30 mouse cellular contexts compared by ENCODE assay signal in the genomic region with DNA sequence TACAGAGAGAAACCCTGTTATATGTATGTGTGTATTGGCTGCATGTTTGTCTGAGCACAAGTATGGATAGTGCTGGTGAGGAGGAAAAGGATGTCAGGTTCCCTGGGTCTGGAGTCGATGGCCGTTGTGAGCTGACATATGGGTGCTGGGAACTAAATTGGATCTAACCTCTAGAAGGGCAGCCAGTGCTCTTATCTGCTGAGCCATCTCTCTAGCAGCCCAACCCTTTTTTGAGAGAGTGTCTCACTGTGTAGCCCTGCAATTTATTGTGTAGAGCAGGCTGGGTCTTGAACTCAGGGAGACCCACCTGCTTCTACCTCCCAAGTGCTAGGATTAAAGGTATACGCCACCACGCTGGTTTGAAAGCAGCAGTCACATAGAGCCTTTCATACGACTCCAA. TPM values are rescaled to one million over a fixed set of nuclear protein-coding genes. Genes with fewer than 3 reads are reported as not detected.
DNase-seq lines count a peak whose midpoint lies in the region; ATAC-seq and TF ChIP-seq lines count a peak whose summit lies in the region.
"Had no signal": no experiment of that assay in that cellular context is flagged by ENCODE, and none has a peak within 500 bp of the region (broad histone marks: within the 10 kb centered on the region; RNA-seq: fewer than 3 reads in every experiment).

No protein-coding gene starts in this region.

- no peak for TF ChIP-seq EP300 in liver, postnatal 0 days (IDR thresholded peaks at IDR 0.05; ENCODE audit: low read depth)

- no peak for TF ChIP-seq CTCF in kidney, adult 2 months (conservative IDR thresholded peaks at IDR 0.05; ENCODE audit: insufficient read depth, insufficient read length, low read depth, low read length)
- no peak for TF ChIP-seq CTCF in liver, postnatal 0 days (IDR thresholded peaks at IDR 0.05; ENCODE audit: low read depth)

- DNase-seq in kidney, adult 2 months = no peak
- DNase-seq in kidney, adult 11 months = no peak
- DNase-seq in lung, postnatal 10 days = no peak
- DNase-seq in liver, postnatal 0 days = no peak
- DNase-seq in layer of hippocampus, adult 8-10 months (ENCODE audit: low spot score in 2 of 2) = no peak
- no peak for DNase-seq in spleen, adult 18-20 months
- DNase-seq: adrenal gland, postnatal 36 days; cerebellum, adult 11 months; cerebellum, adult 9-11 months; gastrocnemius, postnatal 25 days; kidney, postnatal 10 days; layer of hippocampus, postnatal 36 days; retina, postnatal 1 day; right cerebral cortex, postnatal 25 days; thymus, adult 2 months had no signal

- no peaks in the 10 kb centered on the region for H3K36me3 ChIP-seq in kidney, adult 2 months (ENCODE audit: control insufficient read depth, insufficient read depth, low read length)
- no peaks in the 10 kb centered on the region for H3K36me3 ChIP-seq in lung, embryonic 15.5 days
- H3K36me3 ChIP-seq in liver, postnatal 0 days (replicated peaks; ENCODE audit: insufficient read depth, low read length) = peaks cover 3% of the 10 kb centered on the region

- H3K4me3 ChIP-seq in kidney, adult 2 months (ENCODE audit: insufficient read depth, low read depth, low read length) = no peak overlapping the region
- no peak overlapping the region for H3K4me3 ChIP-seq in lung, embryonic 15.5 days
- no peak overlapping the region for H3K4me3 ChIP-seq in liver, postnatal 0 days (ENCODE audit: low read depth, low read length)
- H3K4me3 ChIP-seq: heart, adult 2 months; hindbrain, embryonic 13.5 days; layer of hippocampus, adult 2 months; limb, embryonic 12.5 days; midbrain, embryonic 10.5 days; myocyte; neural tube, embryonic 13.5 days; stomach, embryonic 15.5 days had no signal

- no peak for ATAC-seq in lung, embryonic 15.5 days (ENCODE audit: borderline replicate concordance, extremely low read depth, low FRiP score, low TSS enrichment)
- ATAC-seq in liver, postnatal 0 days = no peak
- ATAC-seq: CD4-positive, CD25-positive, alpha-beta regulatory T cell, adult 4 months; forebrain, embryonic 16.5 days; midbrain, embryonic 16.5 days had no signal

- TF ChIP-seq POLR2A in kidney, adult 2 months (IDR thresholded peaks at IDR 0.05; ENCODE audit: low read depth, low read length) = no peak

- H3K27me3 ChIP-seq in kidney, adult 2 months (replicated peaks; ENCODE audit: control insufficient read depth, insufficient read depth, low read length) = no peaks in the 10 kb centered on the region
- no peaks in the 10 kb centered on the region for H3K27me3 ChIP-seq in lung, embryonic 15.5 days
- H3K27me3 ChIP-seq in liver, postnatal 0 days (ENCODE audit: insufficient read depth, low read length) = no peaks in the 10 kb centered on the region
- H3K27me3 ChIP-seq: neural tube, embryonic 13.5 days; stomach, embryonic 15.5 days had no signal

- no peak overlapping the region for H3K9ac ChIP-seq in lung, embryonic 15.5 days
- H3K9ac ChIP-seq in liver, postnatal 0 days (replicated peaks) = no peak overlapping the region
- H3K9ac ChIP-seq: hindbrain, embryonic 13.5 days; limb, embryonic 12.5 days; neural tube, embryonic 13.5 days; stomach, embryonic 15.5 days had no signal

- 75% methylated on average over 5 of the region's 5 CpGs for WGBS in kidney, adult 2 months
- WGBS in lung, embryonic 15.5 days = 65% methylated on average over 5 of the region's 5 CpGs
- WGBS in liver, postnatal 0 days (ENCODE audit: insufficient replicate concordance) = 68% methylated on average over 5 of the region's 5 CpGs

- peaks cover 47% of the 10 kb centered on the region for H3K4me1 ChIP-seq in kidney, adult 2 months (ENCODE audit: control insufficient read depth, insufficient read depth, low read length)
- peaks cover 32% of the 10 kb centered on the region for H3K4me1 ChIP-seq in lung, embryonic 15.5 days
- H3K4me1 ChIP-seq in liver, postnatal 0 days (ENCODE audit: insufficient read depth) = peaks cover 44% of the 10 kb centered on the region

- no peak overlapping the region for H3K4me2 ChIP-seq in lung, embryonic 15.5 days
- H3K4me2 ChIP-seq in liver, postnatal 0 days (ENCODE audit: low read depth, low read length) = no peak overlapping the region
- H3K4me2 ChIP-seq: hindbrain, embryonic 13.5 days; limb, embryonic 12.5 days; neural tube, embryonic 13.5 days; stomach, embryonic 15.5 days had no signal

- H3K27ac ChIP-seq in kidney, adult 2 months (ENCODE audit: insufficient read depth, low read depth, low read length) = peak overlapping the region; percentile 82
- H3K27ac ChIP-seq in lung, embryonic 15.5 days = peak overlapping the region; percentile 27; the same call in 1 of the 2 replicates
- H3K27ac ChIP-seq in liver, postnatal 0 days (ENCODE audit: low read depth) = peak overlapping the region; percentile 58
- H3K27ac ChIP-seq: hindbrain, embryonic 13.5 days; layer of hippocampus, adult 2 months; limb, embryonic 12.5 days; midbrain, embryonic 10.5 days; neural tube, embryonic 13.5 days had no signal

- no peaks in the 10 kb centered on the region for H3K9me3 ChIP-seq in lung, embryonic 15.5 days
- H3K9me3 ChIP-seq in liver, postnatal 0 days (ENCODE audit: low read length) = no peaks in the 10 kb centered on the region
- H3K9me3 ChIP-seq: hindbrain, embryonic 13.5 days; limb, embryonic 12.5 days; midbrain, embryonic 10.5 days; neural tube, embryonic 13.5 days; stomach, embryonic 15.5 days had no signal

RNA-seq across cellular contexts. Expression of a gene that starts 2.1 kb away (rescaled TPM):
- polyA plus RNA-seq in kidney, adult 2 months (2012; rRNA removed) = 21.9 and 23.4 TPM in 2 replicates
- polyA plus RNA-seq in lung, embryonic 15.5 days (2015; fragmentation: Nextera tagmentation; extraction: Ambion mirVana) = 22.1 and 22.8 TPM in 2 replicates
- 21.7 and 22.6 TPM in 2 replicates for polyA plus RNA-seq in liver, postnatal 0 days (2015; fragmentation: Nextera tagmentation; extraction: Ambion mirVana)
- 10 to 100 TPM; 43.0 to 50.3 (median 46.2) TPM for total RNA-seq in layer of hippocampus, adult 8-10 months (2022)

RNA-seq across cellular contexts. Expression of a gene that starts 21.2 kb away (rescaled TPM):
- 9.4 and 10.8 TPM in 2 replicates for polyA plus RNA-seq in kidney, adult 2 months (2012; rRNA removed)
- polyA plus RNA-seq in lung, embryonic 15.5 days (2015; fragmentation: Nextera tagmentation; extraction: Ambion mirVana) = 0.20 and 0.26 TPM in 2 replicates
- polyA plus RNA-seq in liver, postnatal 0 days (2015; fragmentation: Nextera tagmentation; extraction: Ambion mirVana) = 101 and 105 TPM in 2 replicates
- total RNA-seq in layer of hippocampus, adult 8-10 months (2022) = not detected
- total RNA-seq: common myeloid progenitor, adult 5-6 weeks; layer of hippocampus, adult 2 months had no signal
- polyA plus RNA-seq: CD4-positive, CD25-positive, alpha-beta regulatory T cell, adult 4 months; forebrain, embryonic 16.5 days; hindbrain, embryonic 13.5 days; limb, embryonic 12.5 days; midbrain, embryonic 10.5 days; midbrain, embryonic 16.5 days; neural tube, embryonic 13.5 days had no signal

RNA-seq across cellular contexts. Expression of a gene that starts 39.9 kb away (rescaled TPM):
- 18.2 and 25.8 TPM in 2 replicates for polyA plus RNA-seq in kidney, adult 2 months (2012; rRNA removed)
- not detected in 2 replicates for polyA plus RNA-seq in lung, embryonic 15.5 days (2015; fragmentation: Nextera tagmentation; extraction: Ambion mirVana)
- polyA plus RNA-seq in liver, postnatal 0 days (2015; fragmentation: Nextera tagmentation; extraction: Ambion mirVana) = not detected in 2 replicates
- under 1 TPM in 2 of 4 experiments, not detected in 2; 0.43 to 0.47 TPM for total RNA-seq in layer of hippocampus, adult 8-10 months (2022)
- total RNA-seq: adrenal gland, adult 18-20 months; heart, adult 2 months; heart, postnatal 25 days; layer of hippocampus, adult 2 months; layer of hippocampus, postnatal 36 days had no signal
- polyA plus RNA-seq: CD4-positive, CD25-positive, alpha-beta regulatory T cell, adult 4 months; limb, embryonic 12.5 days; neural tube, embryonic 13.5 days; stomach, embryonic 15.5 days had no signal

Comparison
In these comparisons a context has a peak if more than half of its experiments do, and no peak if none do; other contexts are left out.
1. H3K27ac ChIP-seq: peak in every context shown above with its lines; median percentile 82 in kidney, adult 2 months; 58 in liver, postnatal 0 days; 27 in lung, embryonic 15.5 days.
2. RNA of a gene that starts 39.9 kb away (polyA plus RNA-seq): 18.2 to 25.8 TPM in kidney, adult 2 months; not detected in lung, embryonic 15.5 days and not detected in liver, postnatal 0 days; every median in the first group is over 10 times any median in the second.